Mouse (Mus musculus) adrenal gland, adult 18-20 months (tissue): ENCODE results near the gene Hist1h3c. TPM values are rescaled to one million over a fixed set of nuclear protein-coding genes. Genes with fewer than 3 reads are reported as not detected.
"Not testable (repeated sequence)": the region's sequence is repeated elsewhere in the genome, so short reads cannot be mapped to it uniquely, and the experiment has no call there.

Experiments
- DNase-seq, 2 experiments: peaks; one replicate each; pipeline ENCODE4 v3.0.0; 2021 to 2022; ENCODE audit warnings: low spot score in 2 of 2
- microRNA-seq, 2 experiments: library from miRNA; unstranded; fragments of <30 nt; microRNA quantifications; one replicate each; pipeline ENCODE4 v1.2.0; 2021; ENCODE audit warnings: borderline number of aligned reads in 2 of 2
- total RNA-seq, 2 experiments: library from RNA; stranded (reverse); gene quantifications; 1 replicate in 1 of 2; 2 replicates in 1 of 2; pipeline ENCODE4 v1.2.3; 2021

Hist1h3c gene
- total RNA-seq, 2 experiments from 2014 or later: 4.6 to 5.4 TPM

DNA sequence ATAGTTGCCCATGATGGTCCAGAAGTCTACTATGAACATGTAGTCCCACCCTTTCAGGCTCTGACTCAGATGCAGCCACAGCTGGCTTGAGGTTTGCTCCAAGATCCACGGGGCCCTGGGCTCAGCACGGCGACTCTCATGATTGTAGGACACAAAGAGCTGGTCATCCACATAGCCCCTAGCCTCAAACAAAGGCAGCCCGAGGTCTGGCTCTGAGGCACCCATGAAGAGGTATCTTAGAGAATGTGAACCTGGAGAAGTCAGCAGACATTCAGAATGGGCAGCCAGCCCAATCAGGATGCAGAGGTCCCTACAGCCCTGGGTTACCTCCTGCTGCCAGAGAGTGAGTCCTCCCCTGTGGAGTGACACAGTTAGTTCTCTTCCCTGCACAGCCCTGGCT, 37.4 kb downstream of the Hist1h3c start:
- no peak for DNase-seq

DNA sequence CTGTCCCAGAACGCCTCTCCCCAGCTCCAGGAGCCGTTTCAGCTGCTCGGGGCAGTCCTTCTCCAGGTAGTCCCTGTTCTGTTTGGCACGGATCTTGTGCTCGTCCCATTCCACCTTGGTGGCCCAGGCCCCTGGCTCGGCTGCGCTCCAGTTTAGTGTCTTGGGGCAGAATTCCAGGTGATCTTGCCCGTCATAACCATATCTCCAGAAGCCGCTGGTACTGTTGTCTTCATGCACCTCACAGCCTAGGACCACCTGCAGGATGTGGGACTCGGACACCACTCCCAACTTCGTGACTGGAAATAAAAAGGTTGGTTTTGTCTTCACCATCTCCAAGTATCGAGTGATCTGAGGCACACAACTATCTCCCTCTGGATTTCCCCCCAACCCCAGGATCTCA, 38.6 kb downstream of the Hist1h3c start:
- DNase-seq: no peak

DNA sequence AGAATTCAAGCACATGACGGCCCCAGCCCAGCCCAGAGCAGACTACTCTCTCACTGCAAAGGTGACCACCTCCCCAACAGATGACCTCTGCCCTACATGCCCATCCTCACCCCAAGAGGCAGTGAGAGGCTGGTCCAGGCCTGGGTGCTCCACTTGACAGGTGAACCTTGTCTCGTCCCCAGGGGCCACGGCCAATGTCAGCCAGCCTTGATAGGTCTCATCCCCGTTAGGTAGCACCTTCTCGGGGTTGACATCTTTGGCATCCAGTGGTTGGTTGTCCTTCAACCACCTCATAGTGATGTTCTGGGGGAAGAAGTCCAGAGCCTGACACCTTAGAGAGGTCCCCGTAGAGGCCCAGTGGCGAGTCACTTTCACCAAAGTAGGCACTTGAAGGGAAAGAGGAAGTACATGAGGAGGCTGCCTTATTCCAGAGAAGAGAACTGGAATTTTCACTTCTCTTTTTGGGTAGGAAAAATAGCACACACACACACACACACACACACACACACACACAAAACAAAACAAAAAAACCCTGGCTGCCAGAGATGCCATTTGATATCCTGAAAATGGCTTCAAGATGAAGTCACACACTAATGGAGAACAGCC, 39.5 kb downstream of the Hist1h3c start:
- no peak for DNase-seq

DNA sequence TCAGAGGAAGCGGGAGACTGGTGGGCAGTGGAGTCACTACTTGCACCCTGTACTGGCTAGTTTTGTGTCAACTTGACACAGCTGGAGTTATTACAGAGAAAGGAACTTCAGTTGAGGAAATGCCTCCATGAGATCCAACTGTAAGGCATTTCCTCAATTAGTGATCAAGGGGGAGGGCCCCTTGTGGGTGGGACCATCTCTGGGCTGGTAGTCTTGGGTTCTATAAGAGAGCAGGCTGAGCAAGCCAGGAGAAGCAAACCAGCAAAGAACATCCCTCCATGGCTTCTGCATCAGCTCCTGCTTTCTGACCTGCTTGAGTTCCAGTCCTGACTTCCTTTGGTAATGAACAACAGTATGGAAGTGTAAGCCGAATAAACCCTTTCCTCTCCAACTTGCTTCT, 42.6 kb downstream of the Hist1h3c start:
- DNase-seq: not testable (repeated sequence)

DNA sequence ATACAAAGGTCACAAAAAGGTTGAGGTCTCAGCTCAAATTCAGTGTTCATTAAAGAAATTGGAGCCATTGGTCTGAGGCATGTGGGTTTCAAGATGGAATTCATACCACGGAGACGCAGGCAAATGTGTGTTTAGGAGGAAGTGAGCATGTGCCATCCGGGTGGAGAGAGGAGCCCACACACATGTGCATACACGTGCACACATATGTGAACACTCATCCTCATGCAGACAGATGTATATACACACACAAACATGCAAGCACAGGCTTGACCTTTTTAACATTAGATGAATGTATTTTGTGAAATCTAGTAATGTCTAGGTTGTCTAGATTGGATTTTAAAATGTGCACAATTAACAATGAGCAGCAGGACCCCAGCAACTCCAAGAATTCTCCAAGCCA, 43.2 kb downstream of the Hist1h3c start:
- DNase-seq: no peak

DNA sequence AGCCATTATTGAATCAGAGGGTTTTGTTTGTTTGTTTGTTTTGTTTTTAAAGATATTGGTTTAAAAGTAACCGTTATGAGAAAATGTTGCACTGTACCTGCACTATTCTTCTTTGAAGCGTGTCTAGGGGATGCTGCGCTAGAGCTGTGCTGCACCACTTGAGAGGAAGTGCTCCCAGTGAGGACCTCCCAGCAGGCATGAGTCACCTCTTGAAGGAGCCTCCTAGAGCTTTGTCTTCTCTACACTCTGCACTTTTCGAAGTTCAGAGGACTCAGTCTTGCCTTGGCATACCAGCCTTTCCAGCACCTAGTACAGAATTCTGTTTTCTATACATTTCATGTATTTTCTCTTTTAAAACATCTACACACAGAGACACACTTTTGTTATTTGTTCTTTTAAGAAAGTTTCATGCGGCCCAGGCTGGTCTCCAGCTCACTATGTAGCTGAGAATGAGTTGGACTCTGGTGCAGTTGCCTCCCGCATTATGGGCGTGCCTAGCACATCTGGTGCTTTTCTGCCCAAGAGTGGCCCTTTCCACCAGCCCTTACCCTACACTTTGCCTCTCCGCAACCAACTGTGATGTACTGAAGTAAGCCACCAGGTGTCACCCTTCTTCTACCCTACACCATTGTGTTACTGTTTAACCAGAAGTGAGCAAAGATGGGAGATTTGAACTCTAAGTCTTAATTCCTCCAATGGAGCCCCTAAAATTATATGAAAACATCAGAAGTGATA, 44.4 kb downstream of the Hist1h3c start:
- DNase-seq: peak in 1 of 2 experiments; percentile 64

DNA sequence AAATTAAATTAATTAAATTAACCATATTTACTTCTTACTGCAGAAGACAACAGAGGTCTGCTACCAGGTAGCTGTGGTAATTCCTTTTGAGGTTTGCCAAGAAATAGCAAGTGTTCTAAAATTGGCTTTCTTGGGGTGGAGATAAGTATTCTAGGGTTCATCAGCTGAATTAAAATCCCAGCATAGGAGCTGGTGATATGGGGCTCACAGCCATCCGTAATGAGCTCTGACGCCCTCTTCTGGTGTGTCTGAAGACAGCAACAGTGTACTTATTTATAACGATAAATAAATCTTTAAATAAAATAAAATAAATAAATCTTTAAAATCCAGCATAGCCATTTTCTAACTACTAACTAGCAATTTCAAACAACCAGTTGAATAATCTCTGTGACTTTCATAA, 45.6 kb downstream of the Hist1h3c start:
- DNase-seq: no peak

DNA sequence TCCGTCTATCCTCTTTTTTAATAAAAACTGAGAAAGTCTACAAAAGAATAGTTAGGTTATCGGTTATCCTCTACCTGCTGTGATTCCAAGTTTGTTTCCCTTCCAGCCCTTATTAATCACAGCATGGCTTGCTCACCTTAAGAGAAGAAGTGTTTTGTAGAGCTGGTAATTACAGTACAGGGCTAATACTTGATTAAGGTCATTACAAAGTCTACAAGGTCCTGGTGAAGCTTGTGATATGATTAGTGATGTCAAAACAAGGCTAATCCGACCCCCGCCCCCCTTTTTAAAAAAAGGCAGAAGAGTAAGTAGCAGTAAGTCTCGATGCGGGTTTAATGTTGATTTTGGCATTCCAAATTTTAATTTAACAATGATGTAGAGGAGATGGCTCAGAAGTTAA, 46.4 kb downstream of the Hist1h3c start:
- no peak for DNase-seq

DNA sequence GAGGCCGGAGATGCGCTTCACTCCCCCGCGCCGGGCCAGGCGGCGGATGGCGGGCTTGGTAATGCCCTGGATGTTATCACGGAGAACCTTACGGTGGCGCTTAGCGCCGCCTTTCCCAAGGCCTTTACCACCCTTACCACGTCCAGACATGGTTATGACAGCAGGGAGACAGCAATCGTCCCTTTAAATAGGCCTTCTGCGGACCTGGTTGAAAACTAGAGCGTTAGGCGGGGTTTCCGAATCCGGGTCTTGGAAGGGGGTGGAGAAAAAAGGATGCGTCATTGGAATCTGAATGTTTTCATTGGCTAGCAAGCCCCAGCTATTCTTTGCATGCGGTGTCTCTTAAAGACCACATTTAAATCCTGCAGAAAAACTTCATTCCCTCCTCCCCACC, 47.1 kb downstream of the Hist1h3c start, which contains the start of gene Hist1h4c:
Hist1h4c (minus strand) TSS at position 155 of the 394 bp plus-strand sequence.
- peak; percentile 99 to 100 for DNase-seq

DNA sequence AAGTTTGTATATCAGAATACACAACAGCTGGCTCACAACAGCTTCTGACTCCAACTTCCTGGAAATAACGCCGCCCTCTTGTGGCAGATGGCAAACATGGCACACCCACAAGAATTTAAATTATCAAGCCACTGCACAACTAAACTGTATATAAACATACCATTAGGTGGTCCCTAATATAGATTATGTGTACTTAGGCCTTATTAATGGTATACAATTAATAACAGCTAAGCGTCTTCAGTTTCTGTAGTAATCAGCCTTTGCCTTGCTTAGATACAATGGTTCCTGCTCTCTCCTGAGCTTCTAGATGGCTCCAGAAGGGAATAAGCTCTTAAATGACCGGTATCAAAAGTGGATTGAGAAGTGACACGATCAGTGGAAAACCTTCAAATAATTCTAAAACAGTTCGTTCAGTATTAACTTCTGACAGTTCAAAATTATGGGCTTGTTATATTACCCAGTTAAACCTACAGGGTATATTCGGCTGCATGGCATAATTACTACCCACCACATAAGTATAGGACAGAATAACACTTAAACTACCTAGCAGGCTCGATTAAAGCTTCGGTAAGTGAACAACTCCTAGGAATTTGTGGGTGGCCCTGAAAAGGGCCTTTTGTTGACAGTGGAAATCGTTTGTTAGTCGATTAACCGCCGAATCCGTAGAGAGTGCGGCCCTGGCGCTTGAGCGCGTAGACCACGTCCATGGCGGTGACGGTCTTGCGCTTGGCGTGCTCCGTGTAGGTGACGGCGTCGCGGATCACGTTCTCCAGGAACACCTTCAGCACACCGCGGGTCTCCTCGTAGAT, 47.7 kb downstream of the Hist1h3c start:
- DNase-seq: peak in 1 of 2 experiments; percentile 33

DNA sequence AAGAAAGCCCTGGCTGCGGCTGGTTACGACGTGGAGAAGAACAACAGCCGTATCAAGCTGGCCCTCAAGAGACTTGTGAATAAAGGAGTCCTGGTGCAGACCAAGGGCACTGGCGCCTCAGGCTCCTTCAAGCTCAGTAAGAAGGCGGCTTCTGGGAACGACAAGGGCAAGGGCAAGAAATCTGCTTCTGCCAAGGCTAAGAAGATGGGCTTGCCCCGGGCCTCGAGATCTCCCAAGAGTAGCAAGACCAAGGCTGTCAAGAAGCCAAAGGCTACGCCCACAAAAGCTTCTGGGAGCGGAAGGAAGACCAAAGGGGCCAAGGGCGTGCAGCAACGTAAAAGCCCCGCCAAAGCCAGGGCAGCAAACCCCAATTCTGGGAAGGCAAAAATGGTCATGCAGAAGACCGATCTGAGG, 49.3 kb downstream of the Hist1h3c start:
- DNase-seq: no peak

DNA sequence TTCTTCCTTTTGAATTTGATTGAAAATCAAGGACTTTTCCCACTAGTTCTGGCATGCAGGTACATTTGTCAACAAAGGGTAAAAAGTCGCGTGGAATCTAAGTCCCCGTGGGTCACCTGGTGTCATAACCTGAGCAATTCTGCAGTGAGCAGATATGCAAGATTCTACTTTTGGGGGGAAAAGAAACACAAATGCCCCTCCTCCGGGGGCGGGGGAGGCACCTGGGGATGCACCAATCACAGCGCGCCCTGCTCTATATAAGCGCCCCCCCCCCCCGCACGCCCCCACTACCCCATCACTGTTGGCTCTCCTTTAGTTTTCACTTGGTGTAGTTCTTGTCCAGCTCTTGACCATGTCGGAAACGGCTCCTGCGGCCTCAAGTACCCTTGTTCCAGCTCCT, 49.9 kb downstream of the Hist1h3c start, which contains the start of gene Hist1h1t:
Hist1h1t (plus strand) TSS at position 301 of the 400 bp plus-strand sequence.
- DNase-seq: no peak

Small RNAs within 50 kb of the gene (microRNA-seq; reads per million reads assigned to microRNA genes)
- 0 reads per million in 2 experiments for gene Gm44314
- gene Gm44484: 0 reads per million in 2 experiments

Other genes with a start within 250 kb of the Hist1h3c start
- gene Hist1h4h, start 214.6 kb downstream of the Hist1h3c start, total RNA-seq: 100 to 1,000 TPM; 400 to 445 TPM
- gene Hist1h2af, start 211.7 kb downstream of the Hist1h3c start, total RNA-seq: 10 to 100 TPM in 1 of 2 experiments, 1 to 10 TPM in 1; 8.5 to 12.6 TPM
- 1 to 10 TPM; 3.8 to 4.7 TPM for gene Hist1h3g, start 210.2 kb downstream of the Hist1h3c start, total RNA-seq
- 1 to 10 TPM; 1.8 to 2.2 TPM for gene Hist1h2bh, start 202.2 kb downstream of the Hist1h3c start, total RNA-seq
- 10 to 100 TPM; 12.6 to 12.7 TPM for gene Hist1h3f, start 201.6 kb downstream of the Hist1h3c start, total RNA-seq
- gene Hist1h4f, start 194.0 kb downstream of the Hist1h3c start, total RNA-seq: 10 to 100 TPM; 32.5 to 41.1 TPM
- 1 to 10 TPM; 1.5 to 1.6 TPM for gene Hist1h1d, start 192.3 kb downstream of the Hist1h3c start, total RNA-seq
- 10 to 100 TPM; 31.7 to 35.9 TPM for gene Hist1h3e, start 183.2 kb downstream of the Hist1h3c start, total RNA-seq
- gene Hist1h2ae, start 174.4 kb downstream of the Hist1h3c start, total RNA-seq: 1 to 10 TPM; 2.9 to 3.8 TPM
- 10 to 100 TPM; 54.4 to 56.8 TPM for gene Hist1h2bg, start 174.2 kb downstream of the Hist1h3c start, total RNA-seq
- 10 to 100 TPM; 15.9 to 21.9 TPM for gene Hist1h2bf, start 171.4 kb downstream of the Hist1h3c start, total RNA-seq
- 1 to 10 TPM; 5.6 to 6.1 TPM for gene Hist1h2ad, start 171.2 kb downstream of the Hist1h3c start, total RNA-seq
- gene Hist1h3d, start 169.8 kb downstream of the Hist1h3c start, total RNA-seq: 1 to 10 TPM; 3.2 to 3.9 TPM
- gene Hist1h4d, start 164.0 kb downstream of the Hist1h3c start, total RNA-seq: 100 to 1,000 TPM; 125 to 153 TPM
- 10 to 100 TPM in 1 of 2 experiments, 1 to 10 TPM in 1; 9.3 to 13.3 TPM for gene Hist1h2be, start 124.5 kb downstream of the Hist1h3c start, total RNA-seq
- 10 to 100 TPM; 33.6 to 39.8 TPM for gene Hist1h1e, start 123.0 kb downstream of the Hist1h3c start, total RNA-seq
- 1 to 10 TPM; 2.0 to 2.2 TPM for gene Hist1h2ac, start 61.7 kb downstream of the Hist1h3c start, total RNA-seq
- 100 to 1,000 TPM; 115 to 172 TPM for gene Hist1h2bc, start 61.4 kb downstream of the Hist1h3c start, total RNA-seq
- not detected for gene Hist1h1t, start 49.8 kb downstream of the Hist1h3c start, total RNA-seq
- gene Hist1h4c, start 47.1 kb downstream of the Hist1h3c start, total RNA-seq: 10 to 100 TPM; 79.0 to 94.6 TPM
- gene Hfe, start 34.7 kb downstream of the Hist1h3c start, total RNA-seq: 10 to 100 TPM; 33.3 to 45.6 TPM
- gene Hist1h1c, start 6.8 kb downstream of the Hist1h3c start, total RNA-seq: 100 to 1,000 TPM; 157 to 187 TPM
- 10 to 100 TPM; 16.2 to 17.9 TPM for gene Hist1h2bb, start 1.1 kb upstream of the Hist1h3c start, total RNA-seq
- gene Hist1h2ab, start 5.5 kb upstream of the Hist1h3c start, total RNA-seq: 10 to 100 TPM; 19.4 to 19.5 TPM
- gene Hist1h3b, start 6.7 kb upstream of the Hist1h3c start, total RNA-seq: 10 to 100 TPM; 16.4 to 23.4 TPM
- gene Hist1h4b, start 11.4 kb upstream of the Hist1h3c start, total RNA-seq: 10 to 100 TPM; 61.2 to 90.4 TPM
- 10 to 100 TPM; 21.6 to 23.4 TPM for gene Hist1h4a, start 15.6 kb upstream of the Hist1h3c start, total RNA-seq
- 10 to 100 TPM; 18.1 to 28.1 TPM for gene Hist1h3a, start 16.8 kb upstream of the Hist1h3c start, total RNA-seq
- gene Hist1h1a, start 18.1 kb upstream of the Hist1h3c start, total RNA-seq: 10 to 100 TPM in 1 of 2 experiments, 1 to 10 TPM in 1; 7.1 to 14.2 TPM
- not detected for gene Trim38, start 24.3 kb upstream of the Hist1h3c start, total RNA-seq
- gene Slc17a2, start 61.4 kb upstream of the Hist1h3c start, total RNA-seq: not detected
- gene Slc17a3, start 93.8 kb upstream of the Hist1h3c start, total RNA-seq: under 1 TPM; 0.16 to 0.86 TPM
- gene Slc17a1, start 122.1 kb upstream of the Hist1h3c start, total RNA-seq: not detected
- gene Slc17a4, start 169.4 kb upstream of the Hist1h3c start, total RNA-seq: under 1 TPM in 1 of 2 experiments, not detected in 1; 0.53 TPM
- gene Hist1h2ba, start 188.6 kb upstream of the Hist1h3c start, total RNA-seq: not detected
- not detected for gene Hist1h2aa, start 188.9 kb upstream of the Hist1h3c start, total RNA-seq
- gene Scgn, start 245.6 kb upstream of the Hist1h3c start, total RNA-seq: 1 to 10 TPM; 2.6 to 3.3 TPM